Mouse (Mus musculus) testis, postnatal 14 days (tissue): ENCODE results near the gene Cfap157.

Experiments
- DNase-seq: peaks from one replicate; pipeline ENCODE4 v3.0.0; 2021; ENCODE audit warnings: low spot score

Gene Cfap157

DNA sequence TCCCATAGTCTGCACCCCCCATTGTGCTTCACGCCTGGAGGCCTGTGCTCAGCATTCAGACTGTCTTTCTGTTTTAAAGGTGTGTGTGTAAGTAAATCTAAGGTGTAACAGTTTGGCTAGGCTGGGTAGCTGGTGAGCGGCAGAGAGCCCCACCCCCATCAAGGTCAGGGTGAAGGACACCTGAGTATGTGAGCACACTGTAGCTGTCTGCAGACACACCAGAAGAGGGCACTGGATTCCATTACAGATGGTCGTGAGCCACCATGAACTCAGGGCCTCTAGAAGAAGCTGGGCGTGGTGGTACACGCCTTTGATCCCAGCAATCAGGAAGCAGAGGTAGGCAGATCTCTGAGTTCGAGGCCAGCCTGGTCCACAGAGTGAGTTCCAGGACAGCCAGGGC lies 2.5 kb downstream of the Cfap157 start:
- no peak for DNase-seq

DNA sequence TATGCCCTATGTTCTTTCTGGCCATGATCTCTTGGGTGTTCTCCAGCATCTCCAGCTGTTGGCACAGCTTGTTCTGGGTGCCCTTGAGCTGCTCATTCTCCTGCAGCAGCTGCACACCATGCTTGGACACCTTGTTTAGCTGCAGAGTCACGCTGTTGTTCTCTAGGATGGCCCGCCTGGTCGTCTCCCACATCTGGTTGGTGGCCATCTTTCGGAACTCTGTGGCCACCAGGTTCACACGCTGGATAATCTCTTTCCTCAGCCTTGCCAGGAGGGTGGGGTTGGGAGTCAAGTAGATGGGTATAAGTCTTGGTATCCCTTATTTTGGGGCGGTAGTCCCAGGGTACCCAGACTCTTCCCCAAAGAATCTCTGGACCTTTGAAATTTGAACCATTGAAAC lies 4.5 kb downstream of the Cfap157 start:
- no peak for DNase-seq

DNA sequence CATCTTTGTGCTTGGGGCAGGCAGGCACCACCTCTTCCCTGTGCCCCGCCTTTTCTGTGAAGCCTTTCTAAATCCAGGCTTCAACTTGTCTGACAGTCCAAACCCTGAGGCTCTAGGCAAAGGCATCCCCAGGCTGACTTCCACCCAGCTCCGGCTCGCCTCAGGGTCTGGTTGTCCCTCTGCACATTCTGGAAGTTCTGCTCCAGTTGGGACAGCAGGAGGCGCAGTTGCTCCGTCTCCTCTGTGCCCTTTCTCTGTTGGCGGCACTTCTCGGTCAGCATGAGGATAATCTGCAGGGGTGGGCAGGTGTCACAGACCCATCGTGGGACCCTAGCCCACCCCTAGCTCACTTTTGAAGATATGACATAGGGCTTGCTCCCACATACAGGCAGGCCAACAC lies 5.1 kb downstream of the Cfap157 start:
- peak; percentile 49 for DNase-seq

DNA sequence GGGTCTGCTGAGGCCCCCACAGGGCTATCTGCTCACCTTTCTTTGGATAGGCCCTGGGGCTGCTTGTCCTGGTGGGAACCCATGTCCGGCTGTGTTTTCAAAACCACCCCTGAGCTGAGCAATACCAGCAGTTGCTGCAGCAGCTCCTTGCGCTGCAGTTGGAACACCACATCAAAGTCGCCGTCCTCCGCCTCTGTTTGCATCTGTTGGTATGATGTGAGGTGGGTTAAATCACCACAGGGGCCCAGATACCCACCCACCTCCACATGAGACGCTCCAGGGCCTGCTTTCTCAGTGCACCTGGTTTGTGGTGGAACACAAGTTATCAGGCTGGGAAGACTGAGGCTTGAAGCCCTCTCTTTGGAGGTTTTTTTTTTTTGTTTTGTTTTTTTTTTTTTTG lies 6.1 kb downstream of the Cfap157 start:
- no peak for DNase-seq

DNA sequence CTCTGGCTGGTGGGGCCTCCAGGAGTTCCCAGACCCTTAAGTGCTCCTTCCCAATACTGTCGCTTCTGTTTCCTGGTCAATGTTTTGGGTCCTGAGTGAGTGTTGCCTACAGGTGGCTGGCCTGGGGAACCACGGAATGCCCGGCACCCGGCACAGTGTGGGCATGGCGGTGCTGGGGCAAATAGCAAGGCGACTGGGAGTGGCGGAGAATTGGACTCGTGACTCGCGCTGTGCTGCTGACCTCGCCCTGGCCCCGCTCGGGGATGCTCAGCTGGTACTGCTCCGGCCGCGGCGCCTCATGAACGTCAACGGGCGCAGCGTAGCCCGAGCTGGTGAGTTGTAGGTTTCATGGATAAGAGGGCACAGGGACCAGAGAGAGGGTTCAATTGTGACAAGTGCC lies 8.0 kb downstream of the Cfap157 start:
- DNase-seq = no peak

DNA sequence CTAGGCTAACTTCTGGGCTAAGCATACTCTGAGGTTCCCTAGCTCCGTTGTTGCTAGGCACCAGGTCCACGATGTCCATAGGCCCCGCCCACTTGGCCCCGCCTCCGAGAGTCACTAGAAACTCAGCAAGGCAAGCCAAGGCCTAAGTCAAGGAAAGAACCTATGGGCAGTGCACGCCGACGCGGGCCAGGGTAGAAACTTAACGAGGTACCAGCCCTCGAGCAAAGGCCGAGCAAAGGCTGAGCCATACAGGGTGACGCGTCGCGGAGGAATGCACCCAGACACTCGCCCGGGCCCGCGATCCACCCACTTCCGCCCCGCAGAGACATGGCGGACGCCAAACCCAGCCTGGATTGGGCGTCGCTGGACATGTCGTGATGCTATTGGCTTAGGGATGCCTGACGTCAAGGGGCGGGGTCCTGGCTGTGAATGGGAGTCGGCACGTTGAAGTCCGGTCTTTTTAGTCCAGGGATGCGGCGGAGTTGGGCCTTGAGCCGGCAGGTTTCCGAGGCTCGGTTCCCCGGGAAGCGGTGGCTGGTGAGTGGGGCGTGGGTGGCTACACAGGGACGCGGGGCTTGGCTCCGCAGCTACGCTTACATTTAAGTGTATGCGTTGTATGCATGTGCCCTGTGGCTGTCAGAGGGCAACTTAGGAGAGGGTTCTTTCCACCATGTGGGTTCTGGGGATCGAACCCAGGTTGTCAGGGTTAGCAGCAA lies 8.7 kb downstream of the Cfap157 start, which contains the start of the genes Ttc16 and Ptrh1:
Gene Ttc16 (minus strand): TSS at position 275 of the 716 bp plus-strand sequence.
Gene Ptrh1 (plus strand): TSS at position 428 of the 716 bp plus-strand sequence.
- DNase-seq = peak; percentile 97

DNA sequence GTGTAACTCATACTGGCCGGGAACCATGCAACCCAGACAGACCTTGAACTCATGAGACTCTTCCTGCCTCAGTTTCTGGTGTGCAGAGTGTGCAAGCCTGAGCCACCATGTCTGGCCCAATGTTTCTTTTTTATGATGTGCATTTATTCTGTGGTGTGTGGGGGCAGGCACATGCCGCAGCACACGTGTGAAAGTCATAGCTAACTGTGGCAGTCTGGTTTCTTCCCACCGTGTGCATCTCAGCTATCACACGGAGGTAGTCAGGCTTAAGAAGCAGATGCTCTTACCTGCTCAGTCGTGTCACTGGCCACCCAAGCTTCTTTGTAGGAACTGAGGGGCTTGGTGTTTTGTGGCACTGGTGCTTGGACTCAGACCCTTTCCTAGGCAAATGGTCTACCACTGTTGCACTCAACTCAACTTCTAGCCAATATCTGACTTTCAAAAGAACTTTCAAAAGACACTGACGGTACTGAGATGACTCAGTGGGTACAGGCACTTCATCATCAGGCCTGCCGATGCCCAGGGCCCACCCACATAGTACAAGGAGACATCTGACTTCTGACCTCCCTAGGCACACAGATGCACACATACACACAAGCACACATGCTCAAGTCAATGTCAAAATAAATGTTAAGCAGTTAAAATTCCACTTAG lies 11.5 kb downstream of the Cfap157 start:
- no peak for DNase-seq

DNA sequence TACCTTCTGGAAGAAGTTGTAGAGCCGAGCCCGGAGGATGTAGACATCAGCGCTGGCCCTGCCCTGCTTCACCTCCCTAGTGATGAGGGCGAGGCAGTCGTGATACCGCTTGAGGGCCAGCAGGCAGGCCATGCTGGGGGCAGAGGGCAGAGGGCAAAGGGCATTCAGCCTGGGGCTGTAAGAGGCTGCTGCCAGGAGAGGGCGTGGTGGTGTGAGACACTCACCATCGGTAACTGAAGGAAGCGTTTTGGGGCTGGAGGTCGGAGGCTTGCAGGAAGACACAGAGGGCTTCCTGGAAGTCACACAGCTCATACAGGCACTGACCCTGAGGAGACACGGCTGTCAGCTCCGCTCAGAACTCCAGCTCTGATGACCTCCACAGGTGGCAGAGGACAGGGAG lies 12.3 kb downstream of the Cfap157 start:
- DNase-seq = no peak

DNA sequence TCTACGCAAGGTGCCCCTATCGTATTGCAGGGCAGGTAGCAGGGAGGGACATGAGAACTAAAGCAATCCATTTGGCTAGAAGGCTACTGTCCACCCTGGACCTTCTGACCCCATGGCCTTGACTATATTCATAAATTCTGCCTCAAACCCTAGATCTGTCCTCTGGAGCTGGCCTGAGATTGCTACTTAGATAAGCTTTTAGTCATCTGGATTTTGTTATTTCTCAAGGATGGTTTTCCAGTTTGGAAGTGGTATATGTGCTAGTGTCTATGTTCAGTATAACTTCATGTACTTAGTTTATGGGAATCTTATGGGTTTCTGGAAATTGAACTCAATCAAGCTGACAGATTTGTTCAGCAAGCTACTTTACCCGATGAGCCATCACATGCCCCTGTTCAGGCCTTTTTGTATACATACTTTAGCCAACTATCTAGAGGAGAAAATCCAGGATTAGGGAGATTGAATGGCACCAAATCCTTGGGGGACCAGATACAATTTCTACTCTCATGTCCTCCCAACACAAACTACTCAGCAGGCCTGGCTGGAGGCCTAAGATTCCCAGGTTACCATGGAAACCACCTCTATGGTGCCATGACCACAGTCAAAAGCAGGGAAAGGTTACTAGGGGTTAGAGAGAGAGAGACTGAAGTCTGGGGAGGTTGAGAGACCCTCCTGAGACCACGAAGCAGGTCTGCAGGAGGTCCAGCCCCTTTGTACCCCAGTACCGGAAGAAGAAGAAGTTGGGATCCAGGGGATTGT lies 14.7 kb downstream of the Cfap157 start:
- DNase-seq = no peak

DNA sequence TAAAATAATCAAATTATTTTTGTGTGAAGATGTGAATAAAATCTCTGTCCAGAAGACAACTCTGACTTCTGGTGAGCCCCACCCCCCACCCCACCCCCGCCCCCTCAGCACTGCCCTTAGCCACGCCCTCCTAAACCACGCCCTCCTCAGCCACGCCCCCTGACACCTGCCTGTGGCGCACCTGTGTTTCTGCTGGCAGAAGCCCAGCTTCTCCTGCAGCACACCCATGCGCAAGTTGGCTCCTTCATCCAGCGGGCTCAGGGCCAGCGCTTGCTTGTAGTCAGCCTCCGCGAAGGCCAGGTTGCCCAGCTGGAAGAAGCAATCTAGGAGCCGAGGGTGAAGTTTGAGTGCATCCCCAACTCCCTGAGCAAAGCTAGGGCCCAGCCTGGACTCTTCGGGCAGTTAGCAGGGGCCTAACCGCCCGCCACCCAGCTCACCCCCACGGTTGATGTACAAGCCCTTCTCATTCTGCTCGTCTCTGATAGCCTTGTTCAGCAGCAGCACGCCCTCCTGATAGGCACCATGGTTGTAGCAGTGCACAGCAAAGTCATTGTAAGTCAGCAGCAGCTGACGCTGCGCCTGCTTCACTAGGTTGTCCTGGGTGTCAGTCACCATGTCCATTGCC lies 15.5 kb downstream of the Cfap157 start:
- DNase-seq = peak; percentile 42

DNA sequence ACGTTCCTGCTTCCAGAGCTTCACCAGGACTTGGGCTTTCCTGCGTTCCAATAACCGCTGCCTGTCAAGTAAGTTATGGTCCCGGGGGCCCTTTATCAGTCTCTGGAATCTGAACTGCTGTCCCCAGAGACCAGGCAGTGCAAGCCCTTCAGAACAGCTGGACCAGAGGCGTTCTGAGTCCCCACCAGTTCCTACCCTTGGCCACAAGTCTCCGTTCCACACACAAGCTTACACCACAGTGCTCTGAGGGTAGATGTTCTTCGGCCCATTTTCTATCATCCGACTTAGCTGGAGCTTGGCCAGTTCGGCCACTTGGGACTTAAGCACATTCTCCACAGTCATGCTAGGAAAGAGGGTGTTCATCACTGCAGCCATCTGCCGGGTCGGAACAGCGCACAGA lies 17.0 kb downstream of the Cfap157 start:
- no peak for DNase-seq

DNA sequence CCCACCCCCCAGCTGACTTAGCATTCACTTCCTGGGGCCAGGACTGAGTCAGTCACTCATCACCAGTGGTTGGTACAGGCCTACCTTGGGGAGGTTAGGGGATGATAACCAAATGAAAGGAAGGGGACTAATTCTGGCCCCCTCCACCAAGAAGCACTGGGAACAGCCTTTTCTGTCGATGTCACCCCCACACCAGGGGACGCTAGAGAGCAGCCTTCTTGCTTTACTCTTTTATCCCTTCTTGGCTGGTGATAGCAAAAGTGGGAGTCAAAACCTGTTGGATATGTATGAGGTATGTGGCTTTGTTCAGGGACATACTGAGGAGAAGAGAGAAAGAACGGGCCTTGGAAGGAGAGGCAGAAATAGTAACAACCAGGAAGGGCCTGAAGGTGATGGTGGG lies 20.9 kb downstream of the Cfap157 start:
- no peak for DNase-seq

DNA sequence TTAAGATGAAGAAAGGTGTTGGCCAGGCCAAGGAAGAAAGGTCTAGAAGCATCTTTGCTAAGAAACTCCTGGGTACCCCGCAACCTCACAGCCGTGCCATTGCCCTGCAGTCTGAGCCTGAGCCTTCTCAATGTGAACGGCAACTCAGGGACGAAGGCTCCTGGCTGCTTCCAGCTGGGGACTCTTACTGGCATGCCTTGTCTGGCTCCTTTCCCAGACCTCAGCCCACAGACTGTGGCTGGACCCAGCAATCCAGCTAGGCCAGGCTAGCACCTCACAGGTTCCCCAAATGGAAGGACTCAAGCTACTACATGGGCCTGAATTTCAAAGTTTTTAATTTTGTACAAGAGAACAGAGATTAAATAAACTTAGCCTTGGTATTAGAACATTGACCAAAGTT lies 22.4 kb downstream of the Cfap157 start:
- no peak for DNase-seq

DNA sequence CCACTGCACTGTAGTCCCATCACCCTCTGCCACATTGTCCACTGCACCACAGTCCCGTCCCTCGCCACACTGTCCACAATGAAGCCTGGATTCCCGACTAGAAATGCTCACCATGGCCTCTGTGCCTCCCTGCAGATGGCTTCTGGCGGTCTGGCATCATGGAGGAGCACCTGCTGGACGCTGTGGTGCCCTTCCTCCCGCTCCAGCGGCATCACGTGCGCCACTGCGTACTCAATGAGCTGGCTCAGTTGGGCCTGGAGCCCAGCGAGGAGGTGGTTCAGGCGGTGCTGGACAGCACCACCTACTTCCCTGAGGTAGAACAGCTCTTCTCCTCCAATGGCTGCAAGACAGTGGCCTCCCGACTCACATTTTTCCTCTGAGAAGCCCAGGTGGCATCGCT lies 22.9 kb downstream of the Cfap157 start:
- DNase-seq = no peak

DNA sequence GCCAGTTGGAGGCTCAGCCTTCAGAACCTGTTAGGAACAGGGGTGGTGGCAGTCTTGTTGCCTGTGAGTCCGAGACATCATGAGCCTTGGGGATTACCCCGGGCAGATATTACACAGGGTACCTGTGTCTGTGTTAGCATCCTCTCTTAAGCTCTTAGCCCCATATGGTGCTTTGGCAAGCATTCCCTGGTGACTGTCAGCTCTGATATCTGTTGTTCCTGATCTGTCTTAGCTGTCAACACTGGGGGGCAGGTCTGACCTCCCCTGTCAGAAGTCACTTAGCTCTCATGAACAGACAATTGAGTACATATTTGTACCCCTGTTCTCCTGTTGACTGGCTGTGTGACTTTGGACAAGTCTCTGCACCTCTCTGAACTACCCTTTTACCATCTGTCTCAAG lies 25.2 kb downstream of the Cfap157 start:
- no peak for DNase-seq

DNA sequence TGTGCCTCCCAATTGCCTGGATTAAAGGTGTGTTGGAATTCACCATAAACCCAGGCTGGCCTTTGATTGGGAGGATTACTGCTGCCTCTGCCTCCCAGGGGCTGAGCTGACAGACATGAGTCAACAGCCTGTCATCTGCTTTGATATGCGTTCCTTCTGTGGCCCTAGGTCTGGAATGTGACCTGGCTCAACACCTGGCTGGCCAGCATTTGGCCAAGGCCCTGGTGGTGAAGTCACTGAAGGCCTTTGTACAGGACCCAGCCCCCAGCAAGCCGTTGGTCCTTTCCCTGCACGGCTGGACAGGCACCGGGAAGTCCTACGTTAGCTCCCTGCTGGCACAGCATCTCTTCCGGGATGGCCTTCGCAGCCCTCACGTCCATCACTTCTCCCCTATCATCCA lies 25.7 kb downstream of the Cfap157 start:
- no peak for DNase-seq

DNA sequence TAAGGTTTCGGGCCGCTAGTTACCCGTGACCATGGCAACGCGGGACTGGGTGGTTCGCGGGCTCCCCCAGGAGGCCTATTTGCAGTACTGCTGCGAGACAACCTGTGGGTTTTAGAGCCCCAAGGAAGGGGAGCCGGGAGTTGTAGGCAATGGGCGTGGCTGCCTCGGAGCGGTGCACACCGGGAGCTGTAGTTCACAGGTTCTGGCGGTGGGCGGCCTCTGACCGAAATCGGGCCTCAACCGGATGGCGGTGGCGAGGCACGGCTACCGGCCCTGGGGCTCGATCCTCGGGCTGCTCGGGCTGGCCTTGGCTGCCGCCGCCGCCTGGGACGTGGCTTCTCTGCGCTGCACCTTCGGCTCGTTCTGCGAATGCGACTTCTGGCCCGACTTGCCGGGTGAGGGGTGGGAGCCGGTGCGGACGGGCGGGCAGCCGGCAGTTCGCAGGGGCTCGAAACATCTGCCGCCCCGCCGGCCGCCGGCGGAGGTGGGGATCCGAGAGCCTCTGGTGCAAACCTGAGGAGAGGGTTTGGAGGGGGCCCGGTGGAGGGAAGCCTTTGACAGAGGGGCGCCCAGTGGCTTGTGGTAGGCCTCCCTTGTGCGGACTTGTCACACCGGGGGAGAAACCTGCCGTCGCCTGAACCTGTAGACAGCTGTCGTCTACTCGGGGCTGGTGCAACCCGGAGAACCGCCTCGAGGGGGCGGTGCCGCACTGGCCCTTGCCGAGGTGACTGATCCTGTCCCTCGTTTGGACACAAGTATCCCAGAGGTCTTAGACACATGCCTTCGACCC lies 27.0 kb downstream of the Cfap157 start, which contains the start of gene Tor2a:
Gene Tor2a (plus strand): TSS at position 179 of the 790 bp plus-strand sequence.
- peak; percentile 98 for DNase-seq

DNA sequence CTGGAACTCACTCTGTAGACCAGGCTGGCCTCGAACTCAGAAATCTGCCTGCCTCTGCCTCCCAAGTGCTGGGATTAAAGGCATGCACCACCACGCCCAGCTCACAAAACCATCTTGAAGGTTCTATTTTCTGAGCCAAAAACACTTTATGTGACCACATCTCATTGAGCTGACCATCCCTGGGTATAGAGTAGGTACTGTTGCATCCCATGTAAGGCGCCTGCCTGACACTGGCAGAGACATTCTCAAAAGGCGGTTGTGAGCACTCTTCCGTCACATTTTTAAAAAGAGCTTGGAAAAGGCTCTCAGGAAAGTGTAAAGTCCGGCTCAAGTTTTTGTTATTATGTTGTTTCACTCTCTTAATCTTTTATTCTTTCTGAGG lies 27.6 kb downstream of the Cfap157 start:
- no peak for DNase-seq

DNA sequence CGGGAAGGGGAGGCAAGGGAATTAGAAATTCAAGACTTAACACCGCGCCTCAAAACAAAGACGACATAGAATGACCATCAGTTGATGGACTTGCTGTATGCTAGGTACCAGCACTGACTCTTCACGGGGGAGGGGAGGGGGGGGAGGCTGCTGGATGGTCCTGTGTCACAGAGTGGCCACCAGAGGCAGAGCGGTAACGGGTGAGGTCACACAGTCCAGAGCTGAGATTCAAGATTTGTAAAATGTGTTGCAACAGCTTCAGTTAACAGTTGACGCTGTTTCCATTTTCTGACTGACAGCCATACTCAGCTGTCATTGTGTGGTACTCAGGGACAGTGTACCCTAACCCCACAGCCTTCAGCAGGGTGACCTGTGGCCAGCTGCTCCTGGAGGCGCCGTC lies 32.0 kb downstream of the Cfap157 start:
- no peak for DNase-seq

DNA sequence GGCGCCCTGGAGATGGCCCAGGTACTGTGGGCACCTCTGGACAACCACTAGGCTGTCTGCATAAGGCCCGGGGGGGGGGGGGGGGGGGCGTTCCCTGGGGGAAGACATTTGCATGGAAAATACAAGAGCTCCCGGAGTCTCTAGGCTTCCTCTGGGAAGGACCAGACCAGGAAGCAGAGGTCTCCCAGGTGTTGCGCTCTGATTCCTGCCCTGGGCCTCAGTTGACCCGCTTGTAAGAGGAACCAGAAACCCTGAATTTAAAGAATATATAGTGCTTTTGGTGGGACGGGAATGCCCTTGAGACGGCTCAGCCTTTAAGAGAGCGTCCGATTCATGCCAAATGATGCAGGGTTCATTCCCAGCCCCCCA lies 32.6 kb downstream of the Cfap157 start:
- DNase-seq = no peak

DNA sequence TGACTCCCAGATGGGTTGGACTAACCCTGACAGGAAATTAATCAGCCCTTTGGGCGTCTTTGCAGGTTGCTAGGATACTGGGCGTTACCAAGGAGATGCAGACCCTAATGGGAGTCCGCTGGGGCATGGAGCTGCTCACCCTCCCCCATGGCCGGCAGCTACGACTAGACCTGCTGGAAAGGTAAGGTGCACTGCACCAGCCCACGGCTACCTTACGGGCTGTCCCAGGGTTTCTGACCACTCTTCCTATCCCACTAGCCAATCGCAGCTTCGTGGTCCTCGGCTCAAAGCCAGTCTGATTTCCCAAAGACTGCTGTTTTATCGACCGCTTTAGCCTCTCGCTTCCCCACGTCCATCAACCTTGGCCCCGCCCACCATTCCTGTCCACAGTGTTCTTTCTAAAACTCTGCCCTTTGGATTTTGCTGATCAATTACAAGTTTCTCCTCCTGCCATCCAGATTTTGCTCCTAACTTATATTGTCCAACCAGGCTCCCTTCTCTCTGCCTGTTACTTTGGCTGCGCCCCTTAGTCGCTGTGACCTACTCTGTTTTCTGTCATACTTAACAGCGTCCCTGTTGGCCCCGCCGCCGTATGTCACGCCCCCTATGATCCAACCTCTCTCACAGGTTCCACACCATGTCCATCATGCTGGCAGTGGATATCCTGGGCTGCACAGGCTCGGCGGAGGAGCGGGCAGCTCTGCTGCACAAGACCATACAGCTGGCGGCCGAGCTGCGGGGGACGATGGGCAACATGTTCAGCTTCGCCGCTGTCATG lies 33.2 kb downstream of the Cfap157 start:
- peak; percentile 62 for DNase-seq
